Mouse (Mus musculus) urinary bladder, postnatal 4 days (tissue): ENCODE data around the gene Galnt11.
A peak's percentile ranks its signal among the peaks of the same experiment; 100 is the strongest.
"Not testable (repeated sequence)": the region's sequence is repeated elsewhere in the genome, so short reads cannot be mapped to it uniquely, and the experiment has no call there.

ENCODE experiments used
- DNase-seq, 2 experiments: peaks; one replicate each; pipeline ENCODE4 v3.0.0; 2021 to 2022; ENCODE audit warnings: low spot score in 2 of 2

Galnt11 gene

GRCm38 (mm10) chr5:25221604-25222003 is at the start of gene Galnt11:
Galnt11 (plus strand) TSS chr5:25221904.
- no peak for DNase-seq

- not testable (repeated sequence) for DNase-seq
Observed at GRCm38 (mm10) chr5:25177937-25178336, 43.8 kb upstream of the Galnt11 start.

- not testable (repeated sequence) for DNase-seq
Observed at GRCm38 (mm10) chr5:25178543-25178942, 43.2 kb upstream of the Galnt11 start.

GRCm38 (mm10) chr5:25179284-25179683 is 42.4 kb upstream of the Galnt11 start:
- DNase-seq, result no peak

DNA sequence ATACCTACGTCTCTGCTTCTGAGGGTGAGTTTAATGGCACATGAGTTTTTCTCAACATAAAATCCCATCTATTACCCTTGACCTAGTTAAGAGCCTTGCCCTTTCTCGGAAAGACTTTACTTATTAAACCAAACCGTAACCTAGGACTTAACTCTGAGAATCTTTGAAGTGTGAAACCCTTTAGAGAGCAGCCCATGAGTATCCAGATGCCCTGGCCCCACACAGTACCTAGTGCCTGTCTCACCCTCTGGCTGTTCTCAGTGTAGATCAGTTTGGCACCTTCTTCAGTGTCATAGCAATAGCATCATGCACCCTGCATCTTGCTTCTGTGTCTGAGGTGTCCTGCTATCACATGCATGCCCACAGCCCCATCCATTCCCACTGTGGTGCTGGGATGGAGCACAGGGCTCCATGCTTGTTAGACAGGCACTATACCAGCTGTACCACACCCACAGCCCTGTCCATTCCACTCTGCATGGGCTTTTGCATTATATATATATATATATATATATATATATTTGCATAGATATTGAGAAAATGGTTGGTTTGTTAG is 41.7 kb upstream of the Galnt11 start:
- DNase-seq, result no peak

DNA sequence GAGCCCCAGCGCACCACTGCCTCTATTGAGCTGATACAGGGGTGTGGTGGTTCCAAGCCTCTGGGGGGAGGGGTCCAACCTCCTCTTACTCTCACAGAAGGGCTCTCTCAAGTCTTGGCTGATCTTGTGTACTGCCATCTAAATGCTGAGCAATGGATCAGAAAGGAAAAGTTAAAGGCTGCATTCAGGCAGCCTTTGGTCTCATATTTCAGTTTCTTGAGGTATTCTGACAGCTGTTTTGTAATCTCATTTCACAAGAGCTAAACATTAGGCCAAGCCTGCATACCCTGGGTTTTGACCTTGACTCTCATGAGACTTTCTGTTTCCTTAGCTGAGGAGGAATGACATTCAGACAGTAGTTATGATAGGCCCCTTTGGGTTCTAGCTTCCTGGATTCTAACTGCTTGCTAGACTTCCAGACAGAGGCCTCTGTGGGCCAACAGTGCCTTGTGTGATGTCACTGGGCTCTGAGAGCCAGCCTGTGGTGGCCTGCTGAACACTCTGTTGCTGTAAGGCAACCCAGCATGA is 40.6 kb upstream of the Galnt11 start, which contains the start of gene Galntl5:
Galntl5 (plus strand) TSS at position 457 of the 528 bp plus-strand sequence.
- DNase-seq, result no peak

DNA sequence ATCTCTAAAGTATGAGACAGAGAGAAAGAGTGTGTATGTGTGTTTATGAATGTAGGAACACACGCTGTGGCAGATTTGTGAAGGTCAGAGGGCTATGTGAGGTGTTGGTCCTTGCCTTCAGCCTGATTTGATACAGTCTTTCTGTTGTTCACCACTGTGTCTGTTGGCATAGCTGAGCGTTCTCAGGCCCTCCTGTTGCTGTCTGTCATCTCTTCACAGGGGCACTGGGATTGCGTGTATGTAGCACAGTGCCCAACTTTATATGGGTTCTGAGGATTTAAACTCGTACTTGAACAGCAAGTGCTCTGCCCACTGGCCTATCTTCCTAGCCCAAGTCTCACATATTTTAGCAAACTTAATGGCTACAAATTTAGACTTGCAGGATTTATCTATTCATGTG is 38.1 kb upstream of the Galnt11 start:
- DNase-seq, result no peak

DNA sequence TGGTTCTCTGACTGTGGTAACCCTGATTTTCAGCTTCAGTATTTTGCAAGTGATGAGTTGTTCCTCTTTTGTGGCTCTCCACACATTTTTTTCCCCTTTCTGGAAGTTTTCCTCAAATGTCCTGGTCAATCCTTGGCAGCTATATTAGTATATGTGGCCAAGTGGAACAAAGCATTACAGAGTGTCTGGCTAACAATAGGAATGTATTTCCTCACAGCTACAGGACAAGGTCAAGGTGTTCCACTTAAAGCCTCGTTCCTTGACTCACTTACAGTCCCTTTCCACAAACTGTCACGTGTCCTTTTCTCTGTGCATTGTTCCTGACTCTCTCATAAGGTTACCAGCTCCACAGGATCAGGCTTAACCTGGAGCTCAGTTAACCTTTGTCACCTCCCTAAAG is 37.1 kb upstream of the Galnt11 start:
- no peak for DNase-seq

DNA sequence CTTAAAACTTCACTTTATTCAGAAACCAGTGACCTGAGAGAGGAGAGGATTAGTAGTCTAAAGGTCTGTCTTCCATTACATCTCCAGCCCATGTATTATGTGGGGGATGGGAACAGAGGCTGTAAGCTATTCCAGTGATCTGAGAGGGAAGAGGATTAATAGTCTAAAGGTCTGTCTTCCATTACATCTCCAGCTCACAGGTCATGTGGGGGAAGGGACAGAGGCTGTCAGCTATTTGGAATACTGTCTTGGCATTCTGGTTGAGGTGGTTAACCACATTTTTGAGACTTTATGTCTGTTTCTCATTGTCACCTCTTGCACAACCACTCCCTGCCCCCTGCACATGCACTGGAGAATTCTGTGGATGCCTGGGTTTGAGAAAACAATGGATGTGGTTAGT is 34.0 kb upstream of the Galnt11 start:
- DNase-seq, result no peak

DNA sequence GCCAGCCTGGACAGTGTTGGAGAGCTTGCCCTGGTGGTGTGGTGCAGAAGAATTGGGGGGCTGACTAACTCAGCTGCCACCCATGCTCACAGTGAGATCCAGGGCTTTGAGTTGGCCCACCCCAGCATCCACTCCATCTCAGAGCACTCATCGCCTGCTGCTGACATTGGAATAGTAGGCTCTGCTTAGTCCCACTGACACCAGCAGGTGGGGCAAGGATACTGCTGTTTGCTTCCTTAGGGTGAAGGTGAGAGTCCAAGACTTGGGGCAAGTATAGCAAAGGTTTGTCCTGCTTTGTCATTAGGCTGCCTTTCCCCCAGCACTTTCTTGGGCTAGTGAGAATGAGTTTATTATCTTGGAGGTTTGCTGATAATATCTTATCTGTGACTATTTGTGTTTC is 32.9 kb upstream of the Galnt11 start:
- no peak for DNase-seq

DNA sequence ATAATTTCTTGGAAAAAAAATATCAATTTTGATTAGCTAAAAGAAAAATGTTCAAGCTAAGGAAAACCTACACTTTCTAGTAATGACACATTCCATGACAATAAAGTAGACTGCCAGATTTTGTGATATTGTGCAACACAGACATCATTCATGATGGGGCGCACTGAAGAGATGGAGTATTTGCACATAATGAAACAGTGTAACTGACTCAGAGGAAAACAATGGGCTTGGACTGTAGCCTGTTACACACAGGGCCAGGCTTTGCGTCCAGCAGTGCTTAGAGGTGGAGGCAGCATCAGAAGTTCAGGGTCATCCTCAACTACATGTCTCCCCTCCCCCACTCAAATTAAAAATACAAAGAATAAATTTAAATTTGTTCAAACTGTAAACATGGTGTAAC is 31.2 kb upstream of the Galnt11 start:
- DNase-seq, result no peak

- no peak for DNase-seq
Observed at GRCm38 (mm10) chr5:25211872-25212271, 9.8 kb upstream of the Galnt11 start.

DNA sequence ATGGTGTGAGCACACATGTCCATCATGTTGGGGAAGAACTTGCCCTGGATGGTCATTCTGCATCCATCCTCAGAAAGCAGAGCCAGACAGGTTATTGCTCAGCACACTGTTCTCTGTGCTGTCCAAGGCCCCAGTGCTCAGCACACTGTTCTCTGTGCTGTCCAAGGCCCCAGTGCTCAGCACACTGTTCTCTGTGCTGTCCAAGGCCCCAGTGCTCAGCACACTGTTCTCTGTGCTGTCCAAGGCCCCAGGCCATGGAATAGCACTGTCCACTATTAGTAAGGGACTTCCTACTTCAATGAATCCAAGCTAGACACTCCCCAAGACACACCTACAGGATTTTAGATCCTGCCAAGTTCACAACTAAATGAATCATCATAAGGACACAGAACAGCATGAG is 8.5 kb upstream of the Galnt11 start:
- not testable (repeated sequence) for DNase-seq

GRCm38 (mm10) chr5:25215006-25215405 is 6.7 kb upstream of the Galnt11 start:
- no peak for DNase-seq

DNA sequence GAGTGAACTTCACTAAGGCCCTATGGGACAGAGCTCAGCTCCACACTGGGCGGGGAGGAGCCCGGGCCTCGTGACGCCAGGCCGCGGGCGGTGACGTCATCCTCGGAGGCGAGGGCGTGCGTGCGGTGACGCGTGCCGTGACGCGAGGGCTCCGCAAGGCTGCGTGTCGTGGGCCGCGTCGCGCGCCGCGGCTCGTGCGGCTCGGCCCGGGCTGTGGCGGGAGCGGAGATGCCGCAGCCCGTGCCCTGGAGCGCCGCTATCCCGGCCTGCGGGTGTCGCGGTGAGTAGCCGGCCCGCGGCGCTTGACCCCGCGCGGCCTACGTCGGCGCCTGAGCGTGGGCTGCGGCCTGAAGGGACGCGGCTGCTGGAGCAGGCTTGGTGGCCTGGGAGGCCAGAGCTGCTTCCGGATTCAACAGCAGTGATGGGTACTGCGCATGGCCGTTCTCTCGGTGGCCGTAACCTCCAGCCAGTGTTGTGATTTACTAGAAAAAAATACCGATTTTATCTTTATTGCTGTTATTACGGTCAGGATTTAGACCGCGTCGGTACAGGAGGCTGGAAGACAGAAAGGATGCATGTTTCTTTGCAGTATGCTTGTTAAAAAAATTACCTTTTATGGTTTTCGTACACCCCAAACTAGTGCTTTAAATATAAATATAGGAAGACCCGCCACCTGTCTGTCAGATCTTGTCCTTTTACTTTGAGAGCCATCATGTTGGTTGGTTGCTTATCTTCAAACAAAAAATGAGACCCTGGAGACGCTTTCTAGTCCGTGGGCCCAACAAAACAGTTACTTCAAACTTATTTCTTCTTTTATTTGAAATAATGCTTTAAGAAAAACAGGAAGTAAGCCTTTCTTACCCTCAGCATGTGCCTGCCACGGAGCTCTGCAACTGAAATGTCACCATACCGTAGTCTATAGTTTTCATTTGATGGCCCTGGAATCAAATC is 1.3 kb downstream of the Galnt11 start, which contains the start of gene E130116L18Rik:
E130116L18Rik (minus strand) TSS at position 402 of the 951 bp plus-strand sequence.
- DNase-seq, result peak; percentile 84 to 90

DNA sequence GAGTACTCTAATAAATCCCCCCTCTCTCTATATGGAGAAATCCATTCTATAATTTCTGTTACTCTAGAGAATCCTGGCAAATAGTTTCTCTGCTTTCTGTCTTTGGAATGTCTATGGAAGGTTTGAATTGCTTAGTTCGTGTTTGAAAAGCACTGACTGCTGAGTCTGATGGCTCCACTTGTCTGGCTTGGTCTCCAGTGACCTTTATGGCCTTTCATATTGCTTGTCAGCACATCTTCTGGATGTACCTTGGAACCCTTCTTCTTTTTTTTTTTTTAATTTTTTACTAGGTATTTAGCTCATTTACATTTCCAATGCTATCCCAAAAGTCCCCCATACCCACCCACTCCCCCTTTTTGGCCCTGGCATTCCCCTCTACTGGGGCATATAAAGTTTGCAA is 2.7 kb downstream of the Galnt11 start:
- DNase-seq, result not testable (repeated sequence)

GRCm38 (mm10) chr5:25243101-25243500 is 21.4 kb downstream of the Galnt11 start:
- DNase-seq, result no peak

- DNase-seq, result no peak
Observed at GRCm38 (mm10) chr5:25245806-25246472, 24.2 kb downstream of the Galnt11 start.

GRCm38 (mm10) chr5:25246473-25246865 is 24.8 kb downstream of the Galnt11 start:
- DNase-seq, result no peak

GRCm38 (mm10) chr5:25247036-25247435 is 25.3 kb downstream of the Galnt11 start:
- no peak for DNase-seq

DNA sequence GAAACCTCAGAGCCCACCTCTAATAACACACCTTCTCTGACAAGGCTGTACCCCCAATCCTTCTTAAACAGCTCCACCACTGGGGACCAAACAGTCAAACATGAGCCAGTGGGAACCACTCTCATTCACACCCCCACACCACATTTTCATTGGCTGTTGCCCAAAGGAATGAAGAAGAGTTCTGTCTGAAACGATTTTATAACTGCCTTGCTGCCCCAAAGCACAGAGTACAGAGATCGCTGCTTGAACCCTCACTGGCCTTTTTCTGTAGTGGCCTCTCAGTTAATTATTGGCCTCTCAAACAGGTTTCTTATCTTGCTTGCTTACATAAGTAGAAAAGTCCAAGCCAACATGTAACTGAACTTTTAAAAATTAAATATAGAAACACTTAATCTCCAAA is 30.7 kb downstream of the Galnt11 start:
- DNase-seq, result no peak
